ENCODE assay signal across 8 mouse cellular contexts in genomic region chr11:69846738-69847688, GRCm38 (mm10). TPM values are rescaled to one million over a fixed set of nuclear protein-coding genes. Genes with fewer than 3 reads are reported as not detected.
DNase-seq lines count a peak whose midpoint lies in the region; ATAC-seq and TF ChIP-seq lines count a peak whose summit lies in the region.

No protein-coding gene starts in this region.

- in situ Hi-C loops in ES-E14 (cut with MboI; ENCODE audit: low sequenced_read_pairs in 2 of 2, unreplicated experiment in 2 of 2): no loop called here

- H3K4me1 ChIP-seq in ES-E14 (ENCODE audit: control insufficient read depth in 2 of 2, insufficient read depth in 2 of 2, low read length in 2 of 2, poor library complexity in 1 of 2): peaks cover 0 to 6% of the 10 kb centered on the region in 2 experiments; a peak in 2 of 4 replicates
- H3K4me1 ChIP-seq in forebrain, embryonic 11.5 days (replicated peaks; ENCODE audit: control insufficient read depth, insufficient read depth, low read length): peaks cover 5% of the 10 kb centered on the region; the same call in 1 of the 2 replicates
- H3K4me1 ChIP-seq in hindbrain, embryonic 16.5 days (ENCODE audit: control insufficient read depth, insufficient read depth, low read depth, low read length): peaks cover 18% of the 10 kb centered on the region
- 0 out of 2 replicates have a peak, but pooled peaks cover 5% of the 10 kb centered on the region for H3K4me1 ChIP-seq in lung, embryonic 14.5 days (ENCODE audit: insufficient read depth)

- H3K36me3 ChIP-seq in ES-E14 (ENCODE audit: control insufficient read depth, insufficient read depth, low read length, poor library complexity, severe bottlenecking): peaks cover 10% of the 10 kb centered on the region; the same call in 1 of the 2 replicates
- peaks cover 3% of the 10 kb centered on the region; the same call in 1 of the 2 replicates for H3K36me3 ChIP-seq in forebrain, embryonic 11.5 days (ENCODE audit: control insufficient read depth, insufficient read depth, low read length)
- peaks cover 20% of the 10 kb centered on the region for H3K36me3 ChIP-seq in hindbrain, embryonic 16.5 days (ENCODE audit: control insufficient read depth, insufficient read depth, low read length)
- H3K36me3 ChIP-seq in lung, embryonic 14.5 days (ENCODE audit: insufficient read depth): peaks cover 41% of the 10 kb centered on the region

- no peaks in the 10 kb centered on the region for H3K9me3 ChIP-seq in ES-E14 (ENCODE audit: control insufficient read depth, insufficient read depth, low read depth, low read length)
- no peaks in the 10 kb centered on the region for H3K9me3 ChIP-seq in forebrain, embryonic 11.5 days (ENCODE audit: control insufficient read depth, low read length)
- no peaks in the 10 kb centered on the region for H3K9me3 ChIP-seq in hindbrain, embryonic 16.5 days (ENCODE audit: control insufficient read depth, low read length)
- no peaks in the 10 kb centered on the region for H3K9me3 ChIP-seq in lung, embryonic 14.5 days (ENCODE audit: low read depth, low read length)

- no peaks in the 10 kb centered on the region for H3K27me3 ChIP-seq in forebrain, embryonic 11.5 days (ENCODE audit: control insufficient read depth, insufficient read depth, low read length)
- no peaks in the 10 kb centered on the region for H3K27me3 ChIP-seq in hindbrain, embryonic 16.5 days (replicated peaks; ENCODE audit: control insufficient read depth, insufficient read depth, low read length)
- no peaks in the 10 kb centered on the region for H3K27me3 ChIP-seq in lung, embryonic 14.5 days (ENCODE audit: insufficient read depth, low read length)

- no peak for TF ChIP-seq CTCF in lung, embryonic 14.5 days (IDR thresholded peaks at IDR 0.05; ENCODE audit: low read depth)

- 13% methylated on average over 37 of the region's 37 CpGs for WGBS in forebrain, embryonic 11.5 days
- WGBS in hindbrain, embryonic 16.5 days: 9% methylated on average over 36 of the region's 37 CpGs
- WGBS in lung, embryonic 14.5 days: 9% methylated on average over 37 of the region's 37 CpGs

- DNase-seq in heart, adult 11 months: peak; percentile 97
- DNase-seq in heart, postnatal 25 days (ENCODE audit: low spot score): no peak
- no peak for DNase-seq in ES-E14 (ENCODE audit: low read depth, low spot score)
- DNase-seq in forebrain, embryonic 11.5 days (ENCODE audit: low spot score): no peak
- peak; percentile 65 for DNase-seq in lung, embryonic 14.5 days
- peak; percentile 52 to 77 for DNase-seq in spleen, postnatal 4 days (ENCODE audit: low spot score in 2 of 2)
- no peak for DNase-seq in right cerebral cortex, adult 18-20 months

- H3K27ac ChIP-seq in ES-E14 (ENCODE audit: insufficient read depth, low read depth, low read length, poor library complexity, severe bottlenecking): no peak overlapping the region
- H3K27ac ChIP-seq in forebrain, embryonic 11.5 days (ENCODE audit: low read depth, low read length): peak overlapping the region; percentile 94
- H3K27ac ChIP-seq in hindbrain, embryonic 16.5 days (ENCODE audit: low read depth, low read length): peak overlapping the region; percentile 96
- H3K27ac ChIP-seq in lung, embryonic 14.5 days (ENCODE audit: low read depth): peak overlapping the region; percentile 95

- ATAC-seq in forebrain, embryonic 11.5 days (replicated peaks; ENCODE audit: low FRiP score): peak; percentile 59
- ATAC-seq in hindbrain, embryonic 16.5 days: peak; percentile 48
- peak; percentile 43 for ATAC-seq in lung, embryonic 14.5 days (ENCODE audit: insufficient read depth)

- H3K4me2 ChIP-seq in forebrain, embryonic 11.5 days (ENCODE audit: low read depth, low read length, severe bottlenecking): peak overlapping the region; percentile 84
- peak overlapping the region; percentile 97 for H3K4me2 ChIP-seq in hindbrain, embryonic 16.5 days (ENCODE audit: low read length)
- H3K4me2 ChIP-seq in lung, embryonic 14.5 days: peak overlapping the region; percentile 83

- intact Hi-C loops in heart, postnatal 25 days (cut with DNase I): no loop called here

- H3K9ac ChIP-seq in ES-E14 (ENCODE audit: insufficient read depth, low read depth, low read length, poor library complexity, severe bottlenecking): peak overlapping the region; percentile 64
- H3K9ac ChIP-seq in forebrain, embryonic 11.5 days (ENCODE audit: low read length): peak overlapping the region; percentile 75
- peak overlapping the region; percentile 86 for H3K9ac ChIP-seq in hindbrain, embryonic 16.5 days (ENCODE audit: low read depth, low read length)
- H3K9ac ChIP-seq in lung, embryonic 14.5 days: peak overlapping the region; percentile 90

- peak overlapping the region; percentile 74 to 86 for H3K4me3 ChIP-seq in ES-E14 (ENCODE audit: insufficient read depth in 1 of 2, low read depth in 1 of 2, low read length in 2 of 2, poor library complexity in 1 of 2, severe bottlenecking in 1 of 2)
- peak overlapping the region; percentile 55 for H3K4me3 ChIP-seq in forebrain, embryonic 11.5 days (ENCODE audit: low read depth, low read length)
- peak overlapping the region; percentile 72 for H3K4me3 ChIP-seq in hindbrain, embryonic 16.5 days (ENCODE audit: low read length)
- H3K4me3 ChIP-seq in lung, embryonic 14.5 days (ENCODE audit: low read depth, low read length): peak overlapping the region; percentile 82

TF ChIP-seq in ES-E14, 5 proteins besides CTCF, POLR2A, EP300 and RAD21:
- TF ChIP-seq MAFK (IDR thresholded peaks at IDR 0.05; ENCODE audit: insufficient read depth, low read depth, low read length): no peak
- TF ChIP-seq ZNF384 (IDR thresholded peaks at IDR 0.05; ENCODE audit: low read depth, low read length): 0 out of 2 replicates have a peak, but pooled peaks have one; percentile 12

RNA-seq across cellular contexts. Expression of gene Plscr3, which starts 0.8 kb away (rescaled TPM):
- total RNA-seq in heart, postnatal 25 days (2021): 10 to 100 TPM; 24.4 to 24.9 TPM
- 7.0 and 7.2 TPM in 2 replicates for total RNA-seq in ES-E14 (2012; rRNA removed)
- polyA plus RNA-seq in forebrain, embryonic 11.5 days (2014; fragmentation: Nextera tagmentation; extraction: Ambion mirVana): 64.6 and 71.9 TPM in 2 replicates
- polyA plus RNA-seq in hindbrain, embryonic 16.5 days (2015; fragmentation: Nextera tagmentation; extraction: Ambion mirVana): 37.3 and 48.6 TPM in 2 replicates
- 115 and 118 TPM in 2 replicates for polyA plus RNA-seq in lung, embryonic 14.5 days (2014; fragmentation: Nextera tagmentation; extraction: Ambion mirVana)

RNA-seq across cellular contexts. Expression of gene Tmem256, which starts 8.7 kb away (rescaled TPM):
- total RNA-seq in heart, postnatal 25 days (2021): 100 to 1,000 TPM; 186 to 199 TPM
- total RNA-seq in ES-E14 (2012; rRNA removed): 88.9 and 90.7 TPM in 2 replicates
- 250 and 283 TPM in 2 replicates for polyA plus RNA-seq in forebrain, embryonic 11.5 days (2014; fragmentation: Nextera tagmentation; extraction: Ambion mirVana)
- 341 and 379 TPM in 2 replicates for polyA plus RNA-seq in hindbrain, embryonic 16.5 days (2015; fragmentation: Nextera tagmentation; extraction: Ambion mirVana)
- 443 and 457 TPM in 2 replicates for polyA plus RNA-seq in lung, embryonic 14.5 days (2014; fragmentation: Nextera tagmentation; extraction: Ambion mirVana)

RNA-seq across cellular contexts. Expression of gene Nlgn2, which starts 9.4 kb away (rescaled TPM):
- 1 to 10 TPM; 4.4 to 5.4 TPM for total RNA-seq in heart, postnatal 25 days (2021)
- 8.9 and 9.5 TPM in 2 replicates for total RNA-seq in ES-E14 (2012; rRNA removed)
- 11.0 and 11.1 TPM in 2 replicates for polyA plus RNA-seq in forebrain, embryonic 11.5 days (2014; fragmentation: Nextera tagmentation; extraction: Ambion mirVana)
- polyA plus RNA-seq in hindbrain, embryonic 16.5 days (2015; fragmentation: Nextera tagmentation; extraction: Ambion mirVana): 19.1 and 22.4 TPM in 2 replicates
- polyA plus RNA-seq in lung, embryonic 14.5 days (2014; fragmentation: Nextera tagmentation; extraction: Ambion mirVana): 6.6 and 7.8 TPM in 2 replicates

RNA-seq across cellular contexts. Expression of gene Tnk1, which starts 11.5 kb away (rescaled TPM):
- total RNA-seq in heart, postnatal 25 days (2021): under 1 TPM in 1 of 2 experiments, not detected in 1; 0.14 TPM
- total RNA-seq in ES-E14 (2012; rRNA removed): 3.4 and 8.1 TPM in 2 replicates
- polyA plus RNA-seq in forebrain, embryonic 11.5 days (2014; fragmentation: Nextera tagmentation; extraction: Ambion mirVana): 0.73 TPM in 2 replicates
- polyA plus RNA-seq in hindbrain, embryonic 16.5 days (2015; fragmentation: Nextera tagmentation; extraction: Ambion mirVana): 0.10 and 0.13 TPM in 2 replicates
- 5.9 and 6.1 TPM in 2 replicates for polyA plus RNA-seq in lung, embryonic 14.5 days (2014; fragmentation: Nextera tagmentation; extraction: Ambion mirVana)

RNA-seq across cellular contexts. Expression of gene Spem1, which starts 25.0 kb away (rescaled TPM):
- total RNA-seq in heart, postnatal 25 days (2021): not detected
- total RNA-seq in ES-E14 (2012; rRNA removed): 0.27 TPM in 1 of 2 replicates, not detected in the other
- polyA plus RNA-seq in forebrain, embryonic 11.5 days (2014; fragmentation: Nextera tagmentation; extraction: Ambion mirVana): 0.53 TPM in 1 of 2 replicates, not detected in the other
- polyA plus RNA-seq in hindbrain, embryonic 16.5 days (2015; fragmentation: Nextera tagmentation; extraction: Ambion mirVana): 0.35 and 0.45 TPM in 2 replicates
- polyA plus RNA-seq in lung, embryonic 14.5 days (2014; fragmentation: Nextera tagmentation; extraction: Ambion mirVana): not detected in 2 replicates

Comparison
In these comparisons a context has a peak if more than half of its experiments do, and no peak if none do; other contexts are left out.
1. DNase-seq: peak in heart, adult 11 months (single experiment), lung, embryonic 14.5 days (single experiment) and spleen, postnatal 4 days (2 of 2); none in heart, postnatal 25 days (single experiment), ES-E14 (single experiment), forebrain, embryonic 11.5 days (single experiment) and right cerebral cortex, adult 18-20 months (single experiment).
2. Peak in every context shown above with its lines, with median percentiles within 50 percentile points of each other: H3K4me3 ChIP-seq, H3K9ac ChIP-seq, ATAC-seq and H3K4me2 ChIP-seq.